Mouse (Mus musculus) spleen, adult 2 months (tissue): ENCODE measurements around the gene Bend3. TPM values are rescaled to one million over a fixed set of nuclear protein-coding genes. Genes with fewer than 3 reads are reported as not detected.
"Not testable (repeated sequence)": the region's sequence is repeated elsewhere in the genome, so short reads cannot be mapped to it uniquely, and the experiment has no call there.

Experiments
- DNase-seq, 2 experiments: peaks; one replicate each; pipeline versions ENCODE4 v3.0.0 to v3.0.0-alpha.2; 2012 to 2021; ENCODE audit warnings: low spot score in 2 of 2, low read depth in 1 of 2
- H3K27ac ChIP-seq: fragments of 200-500 bp; 2 replicates; pipeline ENCODE4 v1.5.1; 2012; ENCODE audit warnings: low read length, inconsistent platforms; ENCODE audit not compliant: insufficient read depth
- H3K27me3 ChIP-seq: fragments of 200-500 bp; 2 replicates; pipeline ENCODE4 v1.6.1; 2012; ENCODE audit warnings: mild to moderate bottlenecking, moderate library complexity, low read length, inconsistent platforms; ENCODE audit not compliant: control insufficient read depth, insufficient read depth
- H3K36me3 ChIP-seq: fragments of 200-500 bp; 2 replicates; pipeline ENCODE4 v1.6.1; 2012; ENCODE audit warnings: mild to moderate bottlenecking, low read length, inconsistent platforms; ENCODE audit not compliant: control insufficient read depth, insufficient read depth
- H3K4me1 ChIP-seq: fragments of 200-500 bp; 2 replicates; pipeline ENCODE4 v1.6.1; 2011; ENCODE audit warnings: inconsistent platforms; ENCODE audit not compliant: control insufficient read depth, insufficient read depth, insufficient read length
- H3K4me3 ChIP-seq: fragments of 200-500 bp; 2 replicates; pipeline ENCODE4 v1.5.1; 2011; ENCODE audit warnings: mild to moderate bottlenecking, inconsistent platforms; ENCODE audit not compliant: insufficient read depth, insufficient read length; ENCODE audit errors: extremely low read depth
- CTCF ChIP-seq: fragments of 200-500 bp; IDR thresholded peaks from 2 replicates; pipeline ENCODE4 v1.5.1; 2011; ENCODE audit warnings: mild to moderate bottlenecking, inconsistent platforms; ENCODE audit not compliant: insufficient read depth, insufficient read length, insufficient replicate concordance; ENCODE audit errors: extremely low read depth
- POLR2A ChIP-seq: fragments of 200-500 bp; IDR thresholded peaks from 2 replicates; pipeline ENCODE4 v1.6.1; 2011; ENCODE audit warnings: low read depth, low read length, inconsistent platforms
- WGBS: fragments of 180-500 bp; shearing (Covaris S2); methylation state at CpG from one replicate; pipeline ENCODE4 v1.1.7; 2018; 5-methylcytosine and 5-hydroxymethylcytosine counted together
- polyA plus RNA-seq: library from polyadenylated mRNA; depleted of rRNA; stranded (reverse); fragments of >200 nt; gene quantifications from 2 replicates; pipeline ENCODE4 v1.2.3, GENCODE M21; 2012

Gene Bend3
- polyA plus RNA-seq, 1 experiment, result 2.1 TPM

- WGBS, result 92% methylated on average over 2 of the region's 2 CpGs
- H3K27me3 ChIP-seq, result no peaks in the 10 kb centered on the region
- no peak overlapping the region for H3K27ac ChIP-seq
- peaks cover under 1% of the 10 kb centered on the region; the same call in 1 of the 2 replicates for H3K36me3 ChIP-seq
- no peaks in the 10 kb centered on the region for H3K4me1 ChIP-seq
- DNase-seq, result no peak
- no peak overlapping the region for H3K4me3 ChIP-seq
- no peak for TF ChIP-seq POLR2A
- TF ChIP-seq CTCF, result no peak
These were observed 41.3 kb downstream of the Bend3 start for GRCm38 (mm10) chr10:43519977-43520376.

GRCm38 (mm10) chr10:43523931-43524330, 45.3 kb downstream of the Bend3 start, which contains the start of gene Gm9803:
Gene Gm9803 (plus strand): TSS chr10:43524084.
- not testable (repeated sequence) for DNase-seq, H3K27ac ChIP-seq, H3K4me3 ChIP-seq, H3K4me1 ChIP-seq, H3K27me3 ChIP-seq, H3K36me3 ChIP-seq
- WGBS, result 98% methylated on average over 10 of the region's 10 CpGs

GRCm38 (mm10) chr10:43527283-43528269, 48.9 kb downstream of the Bend3 start:
- no peak overlapping the region for H3K27ac ChIP-seq

DNA sequence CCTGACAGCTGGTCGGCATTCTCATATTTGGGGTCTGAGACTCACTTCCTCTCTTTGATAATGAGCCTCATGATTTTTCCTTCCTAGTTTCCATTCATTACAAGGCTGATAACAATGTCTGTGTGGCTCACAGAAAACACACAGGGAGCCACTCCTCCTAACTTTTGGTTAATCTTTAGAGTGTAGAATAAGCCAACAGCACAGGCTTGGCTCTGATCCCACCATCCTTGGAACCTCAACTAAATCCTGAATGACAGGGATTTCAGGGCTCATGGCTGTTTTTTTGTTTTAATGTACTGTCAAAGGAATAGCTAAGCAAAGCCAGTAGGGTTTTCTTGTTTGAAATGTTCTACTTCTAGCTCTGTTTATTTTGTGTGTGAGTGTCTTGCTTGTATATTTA, 55.8 kb downstream of the Bend3 start:
- Histone ChIP-seq H3K36me3 (peaks cover 11% of the 10 kb centered on the region; the same call in 1 of the 2 replicates), H3K27me3 (no peaks in the 10 kb centered on the region), H3K4me1 (no peaks in the 10 kb centered on the region), H3K4me3 (no peak overlapping the region), H3K27ac (no peak overlapping the region)
- DNase-seq, result no peak
- no peak for TF ChIP-seq POLR2A
- TF ChIP-seq CTCF, result no peak
- 21% methylated on average over 1 of the region's 1 CpGs for WGBS

More at GRCm38 (mm10) chr10:43527283-43528269, 48.9 kb downstream of the Bend3 start:
- no peak for TF ChIP-seq POLR2A
- TF ChIP-seq CTCF, result no peak
- Histone ChIP-seq H3K36me3 (peaks cover 12% of the 10 kb centered on the region), H3K4me1 (no peaks in the 10 kb centered on the region), H3K4me3 (no peak overlapping the region), H3K27me3 (no peaks in the 10 kb centered on the region)
- no peak for DNase-seq
- WGBS, result 76% methylated on average over 15 of the region's 15 CpGs

DNA sequence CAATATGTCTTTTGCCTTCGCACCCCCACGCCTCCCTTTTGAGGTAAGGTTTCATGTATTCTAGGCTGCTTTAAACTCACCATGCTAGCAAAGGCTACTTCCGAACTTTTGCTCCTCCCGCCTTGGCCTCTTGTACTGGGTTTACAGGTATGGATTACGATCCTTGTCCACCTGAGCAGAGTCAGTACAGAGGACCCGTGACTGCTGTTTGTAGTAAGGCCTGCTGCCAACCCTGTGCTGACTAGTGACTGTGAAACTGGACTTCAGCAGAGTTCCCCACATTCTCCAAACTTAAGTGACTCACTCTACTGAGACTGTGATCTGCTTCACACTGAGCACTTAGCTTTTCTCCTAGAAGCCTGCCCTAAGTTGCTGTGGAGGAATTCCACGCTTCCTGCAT, 59.0 kb downstream of the Bend3 start:
- no peak for TF ChIP-seq CTCF
- TF ChIP-seq POLR2A, result no peak
- no peak overlapping the region for H3K27ac ChIP-seq
- H3K4me3 ChIP-seq, result no peak overlapping the region
- DNase-seq, result no peak
- 92% methylated on average over 7 of the region's 7 CpGs for WGBS
- H3K27me3 ChIP-seq, result no peaks in the 10 kb centered on the region
- H3K4me1 ChIP-seq, result no peaks in the 10 kb centered on the region; the same call in 1 of the 2 replicates
- H3K36me3 ChIP-seq, result peaks cover 3% of the 10 kb centered on the region; the same call in 1 of the 2 replicates

- 95% methylated on average over 5 of the region's 5 CpGs for WGBS
- Histone ChIP-seq H3K36me3 (no peaks in the 10 kb centered on the region), H3K27ac (no peak overlapping the region), H3K27me3 (no peaks in the 10 kb centered on the region), H3K4me3 (no peak overlapping the region), H3K4me1 (no peaks in the 10 kb centered on the region; the same call in 1 of the 2 replicates)
- DNase-seq, result no peak
- TF ChIP-seq POLR2A (no peak), CTCF (no peak)
These were observed 60.2 kb downstream of the Bend3 start for GRCm38 (mm10) chr10:43538831-43539230.
